Mouse (Mus musculus): ENCODE data around the gene Unc93a2. TPM values are rescaled to one million over a fixed set of nuclear protein-coding genes. Genes with fewer than 3 reads are reported as not detected.
"Not testable (repeated sequence)": the region's sequence is repeated elsewhere in the genome, so short reads cannot be mapped to it uniquely, and the experiment has no call there.

Gene Unc93a2
- polyA plus RNA-seq, 1 experiment from 2014 or later = not detected

- not testable (repeated sequence) for H3K4me2 ChIP-seq; H3K4me1 ChIP-seq; H3K4me3 ChIP-seq; H3K9me3 ChIP-seq (replicated peaks); H3K9ac ChIP-seq; ATAC-seq; H3K36me3 ChIP-seq (ENCODE audit: poor library complexity, severe bottlenecking); H3K27me3 ChIP-seq
- peak overlapping the region; percentile 40; the same call in 1 of the 2 replicates for H3K27ac ChIP-seq
- WGBS = no CpG with 5 or more reads among the region's 1 CpGs
Observed at GRCm38 (mm10) chr17:7366265-7366664, 19.0 kb downstream of the Unc93a2 start.

- WGBS = no CpG with 5 or more reads among the region's 3 CpGs
- ATAC-seq; H3K4me2 ChIP-seq; H3K27ac ChIP-seq; H3K4me3 ChIP-seq; H3K9ac ChIP-seq; H3K4me1 ChIP-seq; H3K36me3 ChIP-seq (ENCODE audit: poor library complexity, severe bottlenecking); H3K27me3 ChIP-seq; H3K9me3 ChIP-seq (replicated peaks): not testable (repeated sequence)
Observed at GRCm38 (mm10) chr17:7365615-7366014, 19.6 kb downstream of the Unc93a2 start.

GRCm38 (mm10) chr17:7360749-7361465 is 24.4 kb downstream of the Unc93a2 start:
- not testable (repeated sequence) for ATAC-seq; H3K27ac ChIP-seq; H3K4me3 ChIP-seq; H3K36me3 ChIP-seq (ENCODE audit: poor library complexity, severe bottlenecking); H3K9me3 ChIP-seq (replicated peaks); H3K9ac ChIP-seq; H3K4me1 ChIP-seq; H3K4me2 ChIP-seq; H3K27me3 ChIP-seq
- WGBS = 83% methylated on average over 9 of the region's 9 CpGs

GRCm38 (mm10) chr17:7359806-7360205 is 25.5 kb downstream of the Unc93a2 start:
- WGBS = 75% methylated on average over 4 of the region's 4 CpGs
- not testable (repeated sequence) for H3K9me3 ChIP-seq (replicated peaks); H3K4me1 ChIP-seq; H3K36me3 ChIP-seq (ENCODE audit: poor library complexity, severe bottlenecking); H3K27me3 ChIP-seq; H3K4me2 ChIP-seq; H3K27ac ChIP-seq; H3K9ac ChIP-seq; H3K4me3 ChIP-seq
- 0 out of 2 replicates have a peak, but pooled peaks have one; percentile 36 for ATAC-seq

- ATAC-seq; H3K4me3 ChIP-seq; H3K4me2 ChIP-seq; H3K9ac ChIP-seq; H3K9me3 ChIP-seq (replicated peaks); H3K4me1 ChIP-seq; H3K27ac ChIP-seq; H3K27me3 ChIP-seq; H3K36me3 ChIP-seq (ENCODE audit: poor library complexity, severe bottlenecking): not testable (repeated sequence)
- 75% methylated on average over 1 of the region's 1 CpGs for WGBS
Observed at GRCm38 (mm10) chr17:7352596-7352995, 32.7 kb downstream of the Unc93a2 start, which contains the start of gene Ttll2. Ttll2 (minus strand) TSS chr17:7352696.

GRCm38 (mm10) chr17:7348765-7349164 is 36.5 kb downstream of the Unc93a2 start:
- not testable (repeated sequence) for ATAC-seq; H3K9ac ChIP-seq; H3K4me2 ChIP-seq; H3K27ac ChIP-seq; H3K9me3 ChIP-seq (replicated peaks); H3K36me3 ChIP-seq (ENCODE audit: poor library complexity, severe bottlenecking); H3K4me1 ChIP-seq; H3K27me3 ChIP-seq; H3K4me3 ChIP-seq
- 64% methylated on average over 2 of the region's 3 CpGs for WGBS

GRCm38 (mm10) chr17:7337381-7337780 is 47.9 kb downstream of the Unc93a2 start:
- not testable (repeated sequence) for H3K27me3 ChIP-seq; H3K9ac ChIP-seq; H3K36me3 ChIP-seq (ENCODE audit: poor library complexity, severe bottlenecking); ATAC-seq; H3K4me3 ChIP-seq; H3K9me3 ChIP-seq (replicated peaks); H3K4me2 ChIP-seq; H3K27ac ChIP-seq; H3K4me1 ChIP-seq
- 70% methylated on average over 8 of the region's 9 CpGs for WGBS

- not testable (repeated sequence) for H3K4me1 ChIP-seq; ATAC-seq; H3K4me3 ChIP-seq; H3K27me3 ChIP-seq; H3K27ac ChIP-seq; H3K9me3 ChIP-seq (replicated peaks); H3K9ac ChIP-seq; H3K36me3 ChIP-seq (ENCODE audit: poor library complexity, severe bottlenecking); H3K4me2 ChIP-seq
- WGBS = 91% methylated on average over 3 of the region's 5 CpGs
Observed at GRCm38 (mm10) chr17:7332745-7333144, 52.5 kb downstream of the Unc93a2 start.

GRCm38 (mm10) chr17:7326415-7326814 is 58.8 kb downstream of the Unc93a2 start:
- not testable (repeated sequence) for H3K4me3 ChIP-seq

GRCm38 (mm10) chr17:7324346-7324745 is 60.9 kb downstream of the Unc93a2 start, which contains the start of gene Tcp10a:
Tcp10a (plus strand) TSS chr17:7324646.
- WGBS = 95% methylated on average over 5 of the region's 5 CpGs
- H3K4me1 ChIP-seq; H3K36me3 ChIP-seq (ENCODE audit: poor library complexity, severe bottlenecking); H3K9me3 ChIP-seq (replicated peaks); H3K27ac ChIP-seq; H3K4me2 ChIP-seq; H3K9ac ChIP-seq; H3K27me3 ChIP-seq; ATAC-seq; H3K4me3 ChIP-seq: not testable (repeated sequence)

More at GRCm38 (mm10) chr17:7326415-7326814, 58.8 kb downstream of the Unc93a2 start:
- not testable (repeated sequence) for ATAC-seq; H3K4me2 ChIP-seq; H3K27ac ChIP-seq; H3K4me1 ChIP-seq; H3K27me3 ChIP-seq; H3K9ac ChIP-seq; H3K9me3 ChIP-seq (replicated peaks); H3K36me3 ChIP-seq (ENCODE audit: poor library complexity, severe bottlenecking)
- 83% methylated on average over 7 of the region's 8 CpGs for WGBS

GRCm38 (mm10) chr17:7319789-7320188 is 65.5 kb downstream of the Unc93a2 start:
- not testable (repeated sequence) for H3K9me3 ChIP-seq (replicated peaks); ATAC-seq; H3K9ac ChIP-seq; H3K4me2 ChIP-seq; H3K4me1 ChIP-seq; H3K4me3 ChIP-seq; H3K36me3 ChIP-seq (ENCODE audit: poor library complexity, severe bottlenecking); H3K27ac ChIP-seq; H3K27me3 ChIP-seq
- 91% methylated on average over 6 of the region's 6 CpGs for WGBS

- ATAC-seq; H3K4me2 ChIP-seq; H3K9ac ChIP-seq; H3K4me3 ChIP-seq; H3K4me1 ChIP-seq; H3K36me3 ChIP-seq (ENCODE audit: poor library complexity, severe bottlenecking); H3K9me3 ChIP-seq (replicated peaks); H3K27me3 ChIP-seq; H3K27ac ChIP-seq: not testable (repeated sequence)
- WGBS = 81% methylated on average over 7 of the region's 8 CpGs
Observed at GRCm38 (mm10) chr17:7315693-7316382, 69.4 kb downstream of the Unc93a2 start.
